Mouse (Mus musculus): ENCODE results near the gene Tap2.

- TF ChIP-seq POLR2A (IDR thresholded peaks at IDR 0.05; ENCODE audit: borderline replicate concordance, insufficient read depth, low read length) (no peak), CTCF (IDR thresholded peaks at IDR 0.05; ENCODE audit: borderline replicate concordance, insufficient read depth, low read depth, low read length) (no peak)
Measured at GRCm38 (mm10) chr17:34183564-34184219, 19.6 kb upstream of the Tap2 start.
